Mouse (Mus musculus): ENCODE results near the gene Arpc3.
A peak's percentile ranks its signal among the peaks of the same experiment; 100 is the strongest.

The Arpc3 gene

DNA sequence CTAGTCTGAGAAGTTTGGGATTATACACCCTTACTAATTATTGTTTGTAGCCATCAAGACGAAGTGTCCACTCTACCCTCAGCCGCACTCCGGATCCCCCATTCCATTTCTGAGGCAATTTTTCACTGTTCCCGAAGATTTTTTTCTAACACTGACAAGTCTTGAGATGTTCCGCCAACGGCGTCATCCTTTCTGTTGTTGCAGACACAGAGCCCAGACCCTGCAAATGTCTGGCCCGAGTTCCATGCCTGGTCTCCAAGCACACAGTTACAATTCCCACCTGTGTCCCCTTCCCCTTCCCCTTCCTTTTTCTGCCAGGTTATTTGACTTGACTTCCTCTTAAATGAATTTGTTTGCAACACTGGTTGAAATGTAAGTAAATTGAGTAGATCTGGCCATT is 8.2 kb downstream of the Arpc3 start:
- DNase-seq (ENCODE audit: low read depth), result no peak

DNA sequence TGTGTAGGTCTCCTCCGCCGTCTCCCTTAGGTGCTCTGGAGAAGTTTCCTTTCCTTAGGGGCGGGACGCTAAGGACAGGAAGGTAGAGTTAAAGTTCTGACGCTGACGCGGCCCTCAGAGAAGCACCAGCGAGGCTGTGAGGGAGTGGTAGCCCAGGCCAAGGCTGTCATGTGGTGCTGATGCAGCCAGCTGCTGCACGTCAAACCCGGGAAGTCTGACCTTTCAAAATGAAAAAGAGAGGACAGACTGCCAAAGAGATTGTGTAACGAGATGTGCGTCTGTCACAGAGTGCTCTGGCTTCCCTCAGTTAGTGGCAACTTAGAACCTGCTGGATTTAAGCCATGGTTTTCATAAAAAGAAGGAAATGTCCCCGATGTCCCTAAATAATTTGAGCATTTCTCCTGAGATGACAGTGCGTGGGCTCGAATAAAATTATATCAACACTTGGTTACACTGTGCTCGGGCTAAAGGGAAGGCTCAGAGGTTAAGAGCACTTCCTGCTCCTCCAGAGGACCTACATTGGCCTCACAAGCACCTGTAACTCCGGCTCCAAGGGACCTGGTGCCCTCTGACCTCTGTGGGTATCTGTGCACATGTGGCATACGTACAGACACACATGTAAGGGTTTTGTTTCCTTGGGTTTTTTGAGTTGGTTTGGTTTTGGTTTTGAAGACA is 9.1 kb downstream of the Arpc3 start:
- DNase-seq (ENCODE audit: low read depth), result no peak

DNA sequence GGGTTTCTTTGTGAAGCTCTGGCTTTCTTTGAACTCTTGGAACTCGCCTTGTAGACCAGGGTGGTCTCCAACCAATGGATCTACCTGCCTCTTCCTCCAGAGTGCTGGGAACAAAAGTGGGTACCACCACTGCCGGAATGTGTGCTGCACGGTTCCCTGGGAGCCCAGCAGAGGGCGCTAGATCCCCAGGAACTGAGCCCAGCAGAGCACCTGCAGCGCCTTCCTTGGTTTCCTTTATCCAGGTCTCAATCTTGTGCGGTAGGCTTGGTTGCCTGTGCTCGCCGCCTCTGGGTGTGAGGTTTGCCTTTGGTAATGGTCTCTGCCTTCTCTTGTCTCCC is 9.6 kb downstream of the Arpc3 start:
- peak; percentile 79 for DNase-seq (ENCODE audit: low read depth)

DNA sequence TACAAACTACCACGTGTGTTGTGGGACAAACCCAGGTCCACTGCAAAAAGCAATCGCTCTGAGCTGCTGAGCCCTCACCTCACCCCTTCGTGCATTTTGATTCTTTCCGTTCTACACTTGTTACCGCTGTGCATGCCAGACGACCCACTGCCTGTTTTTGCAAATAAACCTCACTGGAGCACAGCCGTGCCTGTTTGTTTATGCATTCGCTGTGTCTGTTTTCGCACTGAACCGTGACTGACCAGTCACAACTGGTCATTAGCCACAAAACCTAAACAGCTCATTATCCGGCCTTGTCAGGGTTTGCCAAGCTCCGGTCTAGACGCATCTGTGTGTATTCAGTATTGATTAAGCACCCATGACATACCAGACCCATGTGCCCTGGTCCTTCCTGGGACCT is 10.5 kb downstream of the Arpc3 start:
- no peak for DNase-seq (ENCODE audit: low read depth)

DNA sequence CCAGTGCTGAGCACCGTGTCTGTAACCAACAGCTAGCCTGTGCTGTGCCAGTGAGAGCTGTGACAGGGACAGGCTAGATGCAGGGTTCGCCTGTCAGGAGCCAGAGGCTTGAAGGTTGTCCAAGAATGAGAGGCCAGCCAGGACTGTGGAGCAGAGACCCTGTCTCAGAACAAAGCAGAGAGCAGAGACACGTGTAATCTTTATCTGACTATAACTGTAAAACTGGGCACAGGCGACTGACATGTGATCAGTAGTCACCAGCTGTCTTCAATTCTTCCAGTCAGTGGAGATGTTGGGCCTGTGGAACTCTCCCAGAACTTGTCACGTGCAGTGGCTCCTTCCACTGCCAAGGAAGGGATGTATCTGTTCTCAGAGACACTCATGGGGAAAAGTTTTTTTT is 11.1 kb downstream of the Arpc3 start:
- DNase-seq (ENCODE audit: low read depth), result no peak

DNA sequence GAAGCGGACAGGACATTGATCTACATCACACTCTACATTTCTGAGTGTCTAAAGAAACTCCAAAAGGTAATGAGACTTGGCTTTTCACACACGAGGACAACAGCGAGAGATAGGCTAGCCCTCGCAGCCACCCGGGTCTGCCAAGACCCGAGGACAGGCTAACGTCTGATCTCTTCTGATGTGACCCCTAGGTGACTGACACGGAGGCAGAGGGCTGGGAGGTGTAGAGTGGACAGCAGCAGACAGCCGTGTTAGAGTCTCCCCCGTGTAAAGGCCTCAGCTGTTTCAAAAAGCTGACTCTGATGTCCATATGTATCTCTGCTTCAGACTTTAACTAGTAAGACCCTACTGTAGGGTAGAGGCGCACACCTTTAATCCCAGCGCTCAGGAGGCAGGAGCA is 11.7 kb downstream of the Arpc3 start:
- DNase-seq (ENCODE audit: low read depth), result no peak

DNA sequence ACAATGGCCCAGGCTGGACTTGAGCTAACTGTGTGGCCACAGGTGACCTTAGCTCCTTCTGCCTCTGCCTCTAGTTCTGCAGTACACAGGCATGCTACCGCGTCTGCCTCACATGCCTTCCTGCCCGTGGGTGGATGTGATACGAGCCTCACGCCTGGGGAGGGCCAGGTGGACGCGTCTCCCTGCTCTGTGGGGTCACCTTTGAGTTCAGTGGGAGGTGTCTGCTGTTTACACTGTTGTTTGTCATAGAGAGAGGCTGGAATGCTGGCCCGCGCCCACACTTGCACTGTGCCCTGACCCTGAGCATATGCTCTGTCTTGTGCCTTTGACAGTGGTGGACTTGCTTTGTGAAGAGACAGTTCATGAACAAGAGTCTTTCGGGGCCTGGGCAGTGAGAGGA is 13.9 kb downstream of the Arpc3 start:
- no peak for DNase-seq (ENCODE audit: low read depth)

DNA sequence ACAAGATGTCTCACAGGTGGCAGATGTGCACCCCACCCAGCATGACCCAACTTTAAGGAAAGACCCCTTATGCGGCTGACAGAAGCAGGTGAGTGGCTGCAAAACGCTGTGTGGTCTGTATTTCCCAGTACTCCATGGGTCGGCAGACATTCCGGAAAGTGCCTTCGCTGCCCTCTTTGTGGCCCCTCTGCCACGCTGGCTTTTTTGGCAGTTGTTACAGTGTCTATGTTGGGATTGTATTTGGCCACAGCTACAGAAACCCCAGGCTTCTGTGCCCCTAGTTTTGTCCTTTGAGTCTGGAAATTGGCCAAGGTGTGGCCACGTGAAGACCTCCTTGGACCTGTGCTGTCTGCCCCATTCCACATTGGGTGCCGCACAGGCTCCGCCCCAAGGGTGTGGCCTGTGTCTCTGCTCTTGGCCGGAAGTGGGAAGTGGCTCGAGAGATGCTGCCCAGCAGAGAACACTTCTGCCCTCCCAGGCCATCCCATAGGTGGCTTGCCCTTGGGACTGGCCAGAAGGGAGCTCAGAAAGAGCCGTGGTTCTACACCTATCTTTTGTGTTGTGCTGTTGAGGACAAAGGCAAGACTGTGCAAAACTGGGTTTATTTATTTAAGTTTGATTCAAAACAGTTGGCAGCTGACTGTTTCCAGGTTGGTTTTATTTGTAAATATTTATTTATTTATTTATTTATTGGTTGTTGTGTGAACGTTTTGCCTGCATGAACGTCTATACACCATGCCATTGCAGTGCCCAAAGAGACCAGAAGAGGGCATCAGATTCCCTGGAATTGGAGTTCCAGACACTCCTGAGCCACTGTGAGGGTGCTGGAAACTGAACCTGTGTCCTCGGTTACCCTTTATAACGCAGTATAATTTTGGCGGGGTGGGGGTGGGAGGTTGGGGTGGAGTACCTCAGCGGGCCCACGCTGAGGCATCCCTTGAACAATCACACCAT is 18.3 kb downstream of the Arpc3 start:
- DNase-seq (ENCODE audit: low read depth), result peak; percentile 44

DNA sequence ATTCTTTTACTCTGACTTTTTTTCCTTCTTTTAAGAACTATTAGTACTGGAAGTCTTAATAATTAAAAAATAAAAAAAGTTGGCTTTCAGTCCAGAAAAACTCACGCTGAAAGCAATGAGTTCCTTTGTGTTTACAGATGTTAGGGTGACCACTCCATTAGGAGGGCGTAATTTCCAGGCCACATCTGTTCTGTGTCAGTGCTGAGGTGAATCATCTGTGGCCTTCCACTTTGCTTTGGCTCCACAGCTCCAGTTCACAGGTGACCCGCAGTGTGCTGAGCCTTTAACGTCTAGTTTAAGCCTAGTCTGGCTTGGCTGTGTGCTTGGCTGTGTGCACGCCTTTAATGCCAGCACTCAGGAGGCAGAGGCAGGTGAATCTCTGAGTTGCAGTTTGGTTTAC is 20.2 kb downstream of the Arpc3 start:
- DNase-seq (ENCODE audit: low read depth), result no peak

DNA sequence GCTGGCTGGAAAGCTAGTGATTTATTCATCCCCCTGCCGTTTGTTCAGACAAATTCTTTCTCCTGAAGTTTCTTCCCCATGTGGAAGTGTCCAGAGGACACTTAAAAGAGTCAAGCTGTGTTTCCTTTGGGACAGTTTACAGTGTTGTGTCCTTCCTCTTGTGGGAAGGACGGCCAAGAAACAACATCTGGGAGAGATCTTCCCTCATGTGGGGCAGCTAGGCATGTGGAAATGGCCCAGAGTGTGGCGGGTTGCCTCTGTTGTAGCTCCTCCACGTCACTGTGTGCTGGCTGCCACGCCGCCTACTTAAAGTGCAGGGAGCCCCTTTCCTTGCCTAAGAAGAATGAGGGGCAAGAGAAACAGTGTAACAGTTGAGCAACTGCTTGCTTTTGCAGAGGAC is 21.1 kb downstream of the Arpc3 start:
- DNase-seq (ENCODE audit: low read depth), result no peak

DNA sequence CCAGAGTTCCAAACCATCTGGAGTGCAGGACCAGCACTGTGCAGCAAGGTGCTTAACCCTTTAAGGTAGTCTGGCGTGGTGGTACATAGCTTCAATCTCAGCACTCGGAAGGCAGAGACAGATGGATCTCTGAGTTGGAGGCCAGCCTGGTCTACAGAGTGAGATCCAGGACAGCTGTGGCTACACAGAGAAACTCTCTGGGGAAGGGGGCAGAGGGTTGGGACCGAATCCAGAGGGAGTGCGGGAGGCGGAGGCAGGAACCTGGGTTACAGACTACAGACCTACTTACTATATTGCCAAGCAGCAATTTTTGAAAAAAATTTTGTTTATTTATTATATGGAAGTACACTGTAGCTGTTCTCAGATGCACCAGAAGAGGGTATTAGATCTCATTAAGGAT is 22.7 kb downstream of the Arpc3 start:
- DNase-seq (ENCODE audit: low read depth), result no peak

DNA sequence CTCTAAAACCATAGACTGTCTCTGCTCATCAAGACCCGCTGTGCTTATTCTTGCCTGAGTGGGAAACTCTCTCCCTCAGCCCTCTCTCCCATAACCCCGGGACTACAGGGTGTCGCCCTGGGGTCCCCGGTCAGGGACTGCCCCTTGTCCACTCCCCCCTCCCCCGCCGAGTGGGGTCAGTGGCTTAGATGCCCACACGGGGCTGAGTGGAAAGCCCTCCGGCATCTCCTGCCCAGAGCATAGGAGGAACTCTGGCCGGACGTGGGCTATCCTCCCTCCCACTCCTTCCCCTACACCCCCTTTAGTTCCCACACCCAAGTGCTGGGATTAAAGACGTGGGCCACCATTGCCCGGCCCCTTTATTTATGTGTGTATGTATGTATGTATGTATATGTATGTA is 23.8 kb downstream of the Arpc3 start:
- no peak for DNase-seq (ENCODE audit: low read depth)

DNA sequence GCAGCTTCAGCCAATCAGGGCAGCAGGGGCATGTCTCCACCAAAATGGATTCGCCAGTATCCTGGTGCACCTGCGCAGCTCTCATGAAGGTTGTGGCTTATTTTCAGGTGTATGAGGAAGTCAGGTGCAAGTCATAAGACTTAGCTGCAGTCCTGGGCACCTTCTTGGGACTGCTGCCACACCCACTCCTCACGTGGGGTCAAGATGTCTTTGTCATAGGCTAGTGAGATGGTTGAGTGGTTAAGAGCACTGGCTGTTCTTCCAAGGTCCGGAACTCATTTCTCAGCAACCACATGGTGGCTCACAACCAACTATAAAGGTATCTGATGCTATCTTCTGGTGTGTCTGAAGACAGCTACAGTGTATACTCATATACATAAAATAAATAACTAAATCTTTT is 29.0 kb downstream of the Arpc3 start:
- peak; percentile 44 for DNase-seq (ENCODE audit: low read depth)

DNA sequence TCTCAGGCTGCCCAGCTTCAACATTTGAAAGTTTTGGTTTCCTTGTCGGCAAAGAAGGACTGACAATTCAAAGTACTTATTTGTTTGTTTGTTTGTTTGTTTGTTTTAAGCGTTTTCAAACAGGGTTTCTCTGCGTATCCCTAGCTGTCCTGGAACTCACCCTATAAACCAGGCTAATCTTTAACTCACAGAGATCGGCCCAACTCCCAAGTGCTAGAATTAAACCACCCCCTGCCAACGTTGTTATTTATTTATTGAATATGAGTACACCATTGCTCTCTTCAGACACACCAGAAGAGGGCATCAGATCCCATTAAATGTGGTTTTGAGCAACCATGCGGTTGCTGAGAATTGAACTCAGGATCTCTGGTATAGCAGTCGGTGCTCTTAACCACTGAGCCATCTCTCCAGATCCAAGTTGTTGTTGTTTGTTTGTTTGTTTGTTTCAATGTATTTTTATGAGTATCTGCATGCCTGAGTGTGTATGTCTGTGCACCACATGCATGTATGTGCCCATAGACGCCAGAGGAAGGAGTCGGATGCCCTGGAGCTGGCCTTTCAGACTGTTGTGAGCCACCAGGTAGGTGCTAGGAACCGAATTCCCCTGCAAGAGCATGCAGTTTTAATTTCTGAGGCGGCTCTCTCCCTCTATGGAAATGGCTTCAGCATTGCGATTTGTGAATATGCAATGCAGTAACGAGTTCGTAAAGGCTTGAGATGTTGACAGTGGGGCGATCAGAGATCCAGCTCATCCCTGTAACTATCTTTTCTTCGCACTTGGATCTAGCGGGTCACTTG is 29.8 kb downstream of the Arpc3 start, which contains the start of gene Anapc7:
Anapc7 (plus strand) TSS at position 423 of the 798 bp plus-strand sequence.
- DNase-seq (ENCODE audit: low read depth), result no peak

DNA sequence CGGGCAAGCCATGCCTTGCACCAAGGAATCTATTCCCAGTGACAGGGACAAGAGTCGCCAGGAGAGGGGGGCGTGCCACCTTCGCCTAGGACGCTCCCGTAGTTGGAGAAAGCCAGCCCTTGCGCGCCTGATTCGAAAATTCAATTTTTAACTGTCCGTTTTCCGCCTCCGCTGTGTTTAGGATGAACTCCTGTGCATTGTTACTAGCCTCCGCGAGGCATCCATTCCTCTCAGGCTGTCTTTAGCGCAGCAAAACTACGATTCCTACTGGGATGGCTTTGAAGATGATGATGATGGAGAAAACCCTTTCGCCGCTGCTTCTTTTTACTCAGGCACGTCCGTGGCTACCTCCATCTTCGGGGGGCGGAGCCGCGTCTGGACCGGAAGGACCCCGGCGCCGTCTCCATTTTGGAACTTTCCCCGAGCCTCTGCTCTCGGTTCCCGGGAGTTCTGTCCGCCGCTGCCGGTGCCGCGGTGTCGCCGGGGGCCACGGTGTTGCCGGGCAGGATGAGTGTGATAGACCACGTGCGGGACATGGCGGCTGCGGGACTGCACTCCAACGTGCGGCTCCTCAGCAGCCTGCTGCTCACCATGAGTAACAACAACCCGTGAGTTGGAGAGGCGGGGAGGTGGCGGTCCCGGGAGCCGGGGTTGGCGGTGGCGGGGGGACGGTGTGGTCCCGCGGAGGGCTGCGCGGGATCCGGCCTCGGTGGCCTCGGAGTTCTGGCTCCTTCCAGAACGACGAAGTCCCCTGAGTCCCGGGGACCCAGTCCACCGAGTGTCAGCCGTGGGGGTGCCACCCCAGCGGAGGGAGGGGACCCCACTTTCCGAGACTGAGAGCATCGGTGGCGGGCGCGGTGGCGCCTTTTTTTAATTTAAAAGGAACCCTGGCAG is 30.6 kb downstream of the Arpc3 start:
- DNase-seq (ENCODE audit: low read depth), result peak; percentile 96

DNA sequence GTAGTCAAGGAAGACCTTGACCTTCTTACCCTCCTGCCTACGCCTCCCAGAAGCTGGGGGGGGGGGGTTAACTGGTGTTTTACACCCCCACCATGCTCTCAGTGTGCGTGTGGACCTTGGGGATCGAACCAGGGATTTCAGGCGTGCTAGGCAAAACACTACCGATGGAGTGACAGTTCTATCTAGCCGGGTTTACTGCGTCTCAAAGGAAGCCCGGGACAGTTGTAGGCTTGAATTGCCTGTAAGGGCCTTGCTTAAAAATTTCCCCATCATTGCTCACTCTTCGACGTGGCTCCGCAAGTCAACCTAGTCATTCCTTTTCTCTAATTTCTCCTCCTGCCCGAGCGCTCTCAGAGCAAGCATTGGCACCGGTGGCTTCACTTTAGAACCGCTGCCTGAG is 31.4 kb downstream of the Arpc3 start:
- peak; percentile 32 for DNase-seq (ENCODE audit: low read depth)

DNA sequence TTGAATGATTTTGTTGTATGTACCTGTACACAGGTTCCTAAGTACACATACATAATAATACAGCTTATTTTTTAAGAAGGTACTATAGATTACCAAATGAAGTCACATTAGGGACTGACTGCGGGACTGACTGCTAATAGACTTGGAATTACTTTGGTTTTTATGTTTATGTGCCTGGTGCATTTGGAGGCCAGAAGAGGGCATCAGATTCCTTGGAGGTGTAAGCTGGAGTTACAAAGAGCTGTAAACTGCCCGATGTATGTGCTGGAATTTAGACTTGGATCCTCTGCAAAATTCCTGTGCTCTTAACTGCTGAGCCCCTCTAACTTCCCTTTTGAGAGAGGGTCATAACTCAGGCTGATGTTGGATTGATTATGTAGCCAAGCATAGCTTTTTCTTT is 33.9 kb downstream of the Arpc3 start:
- no peak for DNase-seq (ENCODE audit: low read depth)

DNA sequence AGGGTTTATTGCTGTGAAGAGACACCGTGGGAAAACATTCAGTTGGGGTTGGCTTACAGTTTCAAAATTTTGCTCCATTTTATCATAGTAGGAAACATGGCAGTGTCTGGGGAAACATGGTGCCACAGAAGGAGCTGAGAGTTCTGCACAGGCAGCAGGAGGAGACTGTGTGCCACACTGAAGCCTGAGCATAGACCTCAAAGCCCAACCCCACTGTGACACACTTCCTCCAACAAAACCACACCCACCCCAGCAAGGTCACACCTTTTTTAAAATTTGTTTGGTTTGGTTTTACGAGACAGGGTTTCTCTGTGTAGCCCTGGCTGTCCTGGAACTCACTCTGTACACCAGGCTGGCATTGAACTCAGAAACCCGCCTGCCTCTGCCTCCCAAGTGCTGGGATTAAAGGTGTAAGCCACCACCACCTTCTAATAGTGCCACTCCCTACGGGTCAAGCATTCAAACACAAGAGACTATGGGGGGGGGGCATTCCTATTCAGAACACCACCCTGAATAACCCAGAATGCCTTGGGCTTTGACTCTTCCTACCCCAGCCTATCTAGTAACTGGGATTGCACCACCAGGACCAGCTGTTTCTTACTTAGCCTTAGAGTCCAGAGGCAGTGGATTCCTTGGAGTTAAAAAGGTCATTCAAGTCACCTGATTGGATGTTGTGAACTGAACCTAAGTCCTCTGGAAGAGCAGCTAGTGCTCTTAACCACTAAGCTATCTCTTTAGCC is 38.5 kb downstream of the Arpc3 start:
- DNase-seq (ENCODE audit: low read depth), result peak; percentile 80

DNA sequence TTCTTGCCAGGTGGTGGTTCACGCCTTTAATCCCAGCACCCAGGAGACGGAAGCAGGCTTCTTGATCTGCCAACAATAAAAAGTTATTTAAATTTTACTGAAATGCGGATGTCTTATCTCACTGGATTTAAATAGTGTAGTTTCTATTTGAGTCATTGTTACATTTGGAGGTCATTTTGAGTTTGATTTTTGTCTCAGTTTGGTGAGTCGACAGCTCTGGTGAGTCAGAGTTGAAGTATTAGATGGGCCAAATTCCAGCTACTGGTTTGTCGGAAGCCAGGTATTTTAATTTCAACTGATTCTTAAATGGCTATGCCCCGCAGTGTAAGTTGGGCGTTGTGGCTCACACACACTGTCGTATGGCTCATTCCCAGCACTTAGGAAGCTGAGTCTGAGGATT is 39.5 kb downstream of the Arpc3 start:
- DNase-seq (ENCODE audit: low read depth), result peak; percentile 73

DNA sequence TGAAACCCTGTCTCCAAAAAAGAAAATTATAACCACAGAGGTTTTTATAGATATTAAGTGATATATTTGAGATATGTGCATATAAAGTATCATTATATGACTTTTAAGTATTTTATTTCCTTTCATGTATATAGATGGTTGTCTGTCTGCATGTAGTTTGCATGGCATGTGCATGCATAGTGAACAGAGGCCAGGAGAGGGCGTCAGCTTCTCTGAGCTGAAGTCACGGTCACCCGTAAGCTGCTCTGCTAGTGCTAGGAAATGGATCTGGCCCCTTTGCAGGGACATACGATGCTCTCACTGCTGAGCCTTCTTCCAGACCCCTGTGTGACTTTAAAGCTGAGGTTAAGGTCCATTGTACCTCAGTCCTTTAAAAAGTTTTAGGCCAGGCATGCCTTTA is 42.9 kb downstream of the Arpc3 start:
- DNase-seq (ENCODE audit: low read depth), result peak; percentile 24

Measured in induced T-regulatory cell, adult 2 months (primary cell).